Mouse (Mus musculus) intestine, embryonic 15.5 days (tissue): ENCODE data around the gene Gps1. TPM values are rescaled to one million over a fixed set of nuclear protein-coding genes. Genes with fewer than 3 reads are reported as not detected.
"Not testable (repeated sequence)": the region's sequence is repeated elsewhere in the genome, so short reads cannot be mapped to it uniquely, and the experiment has no call there.

Source experiments
- ATAC-seq: fragments of 200-750 bp; cut with Nextera tagmentation; 2 replicates; pipeline ENCODE4 v1.8.0; 2017; ENCODE audit warnings: moderate TSS enrichment, moderate library complexity
- H3K27ac ChIP-seq: fragments of 300-500 bp; sonication (generic); 2 replicates; pipeline ENCODE4 v1.5.1; 2015; ENCODE audit warnings: mild to moderate bottlenecking, inconsistent platforms
- H3K27me3 ChIP-seq: fragments of 300-500 bp; sonication (generic); replicated peaks from 2 replicates; pipeline ENCODE4 v1.6.1; 2015; ENCODE audit warnings: inconsistent platforms
- H3K36me3 ChIP-seq: fragments of 300-500 bp; sonication (generic); 2 replicates; pipeline ENCODE4 v1.6.1; 2015; ENCODE audit warnings: inconsistent platforms
- H3K4me1 ChIP-seq: fragments of 300-500 bp; sonication (generic); replicated peaks from 2 replicates; pipeline ENCODE4 v1.6.1; 2015; ENCODE audit warnings: inconsistent platforms
- H3K4me2 ChIP-seq: fragments of 300-500 bp; sonication (generic); replicated peaks from 2 replicates; pipeline ENCODE4 v1.6.1; 2015; ENCODE audit warnings: mild to moderate bottlenecking, inconsistent platforms
- H3K4me3 ChIP-seq: fragments of 300-500 bp; sonication (generic); replicated peaks from 2 replicates; pipeline ENCODE4 v1.5.1; 2015; ENCODE audit warnings: inconsistent platforms
- H3K9ac ChIP-seq: fragments of 300-500 bp; sonication (generic); 2 replicates; pipeline ENCODE4 v1.6.1; 2015; ENCODE audit warnings: inconsistent platforms
- H3K9me3 ChIP-seq: fragments of 300-500 bp; sonication (generic); 2 replicates; pipeline ENCODE4 v1.6.1; 2016; ENCODE audit warnings: inconsistent platforms
- WGBS: fragments of 180-500 bp; shearing (Covaris S2); methylation state at CpG from one replicate; pipeline ENCODE4 v1.1.7; 2015; 5-methylcytosine and 5-hydroxymethylcytosine counted together
- polyA plus RNA-seq: library from polyadenylated mRNA; unstranded; fragments of >200 nt; fragmentation: Nextera tagmentation; extraction: Ambion mirVana; gene quantifications from 2 replicates; pipeline ENCODE4 v1.2.1, GENCODE M21; 2015

The Gps1 gene
- polyA plus RNA-seq, 1 experiment from 2014 or later, result 170 TPM

- H3K9ac ChIP-seq, result peak overlapping the region; percentile 64
- WGBS, result 41% methylated on average over 4 of the region's 4 CpGs
- no peaks in the 10 kb centered on the region for H3K9me3 ChIP-seq
- peak overlapping the region; percentile 95 for H3K27ac ChIP-seq
- peaks cover 13% of the 10 kb centered on the region for H3K36me3 ChIP-seq
- no peaks in the 10 kb centered on the region for H3K27me3 ChIP-seq
- peak overlapping the region; percentile 92 for H3K4me3 ChIP-seq
- no peak for ATAC-seq
- peaks cover 35% of the 10 kb centered on the region for H3K4me1 ChIP-seq
- peak overlapping the region; percentile 83 for H3K4me2 ChIP-seq
These were observed 41.3 kb downstream of the Gps1 start for GRCm38 (mm10) chr11:120825289-120825863.

- H3K4me2 ChIP-seq, result no peak overlapping the region
- H3K4me1 ChIP-seq, result peaks cover 29% of the 10 kb centered on the region
- H3K4me3 ChIP-seq, result no peak overlapping the region
- H3K27ac ChIP-seq, result peak overlapping the region; percentile 95
- WGBS, result 87% methylated on average over 8 of the region's 8 CpGs
- 0 out of 2 replicates have a peak, but pooled peaks cover 5% of the 10 kb centered on the region for H3K36me3 ChIP-seq
- H3K9ac ChIP-seq, result no peak overlapping the region
- no peak for ATAC-seq
- no peaks in the 10 kb centered on the region for H3K9me3 ChIP-seq
- no peaks in the 10 kb centered on the region for H3K27me3 ChIP-seq
These were observed 42.2 kb downstream of the Gps1 start for GRCm38 (mm10) chr11:120826016-120826953.

- H3K27me3 ChIP-seq, result no peaks in the 10 kb centered on the region
- no peak overlapping the region for H3K27ac ChIP-seq
- ATAC-seq, result no peak
- no peaks in the 10 kb centered on the region for H3K36me3 ChIP-seq
- H3K4me2 ChIP-seq, result no peak overlapping the region
- H3K9ac ChIP-seq, result no peak overlapping the region
- H3K4me3 ChIP-seq, result no peak overlapping the region
- H3K9me3 ChIP-seq, result no peaks in the 10 kb centered on the region
- 79% methylated on average over 4 of the region's 4 CpGs for WGBS
- peaks cover 13% of the 10 kb centered on the region for H3K4me1 ChIP-seq
These were observed 44.3 kb downstream of the Gps1 start for GRCm38 (mm10) chr11:120828416-120828815.

- Histone ChIP-seq H3K27me3 (no peaks in the 10 kb centered on the region), H3K9ac (no peak overlapping the region), H3K4me3 (no peak overlapping the region), H3K27ac (no peak overlapping the region), H3K36me3 (no peaks in the 10 kb centered on the region), H3K9me3 (no peaks in the 10 kb centered on the region), H3K4me1 (peaks cover 20% of the 10 kb centered on the region), H3K4me2 (no peak overlapping the region)
- 84% methylated on average over 10 of the region's 10 CpGs for WGBS
- ATAC-seq, result no peak
These were observed 45.9 kb downstream of the Gps1 start for GRCm38 (mm10) chr11:120829757-120830532.

- H3K4me3 ChIP-seq, result no peak overlapping the region
- H3K36me3 ChIP-seq, result no peaks in the 10 kb centered on the region
- no peaks in the 10 kb centered on the region for H3K27me3 ChIP-seq
- peaks cover 12% of the 10 kb centered on the region for H3K4me1 ChIP-seq
- ATAC-seq, result no peak
- H3K9ac ChIP-seq, result no peak overlapping the region
- no peaks in the 10 kb centered on the region for H3K9me3 ChIP-seq
- H3K27ac ChIP-seq, result no peak overlapping the region
- WGBS, result 78% methylated on average over 12 of the region's 12 CpGs
- H3K4me2 ChIP-seq, result no peak overlapping the region
These were observed 46.6 kb downstream of the Gps1 start for GRCm38 (mm10) chr11:120830686-120831085.

- no peak overlapping the region for H3K4me3 ChIP-seq
- no peak for ATAC-seq
- WGBS, result 79% methylated on average over 3 of the region's 3 CpGs
These were observed 47.8 kb downstream of the Gps1 start for GRCm38 (mm10) chr11:120831659-120832440.

GRCm38 (mm10) chr11:120832962-120833361, 48.9 kb downstream of the Gps1 start:
- H3K9ac ChIP-seq, H3K4me3 ChIP-seq, H3K27me3 ChIP-seq, H3K4me1 ChIP-seq, H3K4me2 ChIP-seq, ATAC-seq, H3K36me3 ChIP-seq, H3K9me3 ChIP-seq: not testable (repeated sequence)
- WGBS, result 87% methylated on average over 5 of the region's 5 CpGs
- H3K27ac ChIP-seq, result peak overlapping the region; percentile 66; the same call in 1 of the 2 replicates

More at GRCm38 (mm10) chr11:120831659-120832440, 47.8 kb downstream of the Gps1 start:
- Histone ChIP-seq H3K4me2 (no peak overlapping the region), H3K36me3 (no peaks in the 10 kb centered on the region), H3K27ac (no peak overlapping the region), H3K9ac (no peak overlapping the region), H3K4me1 (peaks cover 9% of the 10 kb centered on the region), H3K27me3 (no peaks in the 10 kb centered on the region), H3K9me3 (no peaks in the 10 kb centered on the region)

GRCm38 (mm10) chr11:120833555-120834280, 49.6 kb downstream of the Gps1 start:
- Histone ChIP-seq H3K4me2 (no peak overlapping the region), H3K9me3 (no peaks in the 10 kb centered on the region), H3K9ac (no peak overlapping the region), H3K27me3 (no peaks in the 10 kb centered on the region), H3K27ac (peak overlapping the region; percentile 66), H3K36me3 (no peaks in the 10 kb centered on the region), H3K4me3 (no peak overlapping the region), H3K4me1 (peaks cover 9% of the 10 kb centered on the region)
- ATAC-seq, result peak; percentile 82
- 38% methylated on average over 8 of the region's 8 CpGs for WGBS

Other genes with a start within 250 kb of the Gps1 start
- gene Mcrip1, start 234.5 kb upstream of the Gps1 start, polyA plus RNA-seq, result 135 and 142 TPM in 2 replicates
- gene Ppp1r27, start 233.1 kb upstream of the Gps1 start, polyA plus RNA-seq, result not detected in 2 replicates
- gene P4hb, start 211.0 kb upstream of the Gps1 start, polyA plus RNA-seq, result 992 and 1,107 TPM in 2 replicates
- gene Arhgdia, start 202.6 kb upstream of the Gps1 start, polyA plus RNA-seq, result 559 and 611 TPM in 2 replicates
- 406 and 459 TPM in 2 replicates for gene Alyref, start 185.9 kb upstream of the Gps1 start, polyA plus RNA-seq
- 178 and 194 TPM in 2 replicates for gene Anapc11, start 185.9 kb upstream of the Gps1 start, polyA plus RNA-seq
- gene Npb, start 175.8 kb upstream of the Gps1 start, polyA plus RNA-seq, result 2.7 and 3.6 TPM in 2 replicates
- 250 and 306 TPM in 2 replicates for gene Pcyt2, start 166.3 kb upstream of the Gps1 start, polyA plus RNA-seq
- gene Sirt7, start 159.0 kb upstream of the Gps1 start, polyA plus RNA-seq, result 40.1 and 42.2 TPM in 2 replicates
- gene Mafg, start 150.7 kb upstream of the Gps1 start, polyA plus RNA-seq, result 26.9 and 28.5 TPM in 2 replicates
- gene Pycr1, start 140.5 kb upstream of the Gps1 start, polyA plus RNA-seq, result 26.4 TPM in 2 replicates
- not detected in 2 replicates for gene Myadml2, start 136.1 kb upstream of the Gps1 start, polyA plus RNA-seq
- 1.6 and 3.0 TPM in 2 replicates for gene Notum, start 123.1 kb upstream of the Gps1 start, polyA plus RNA-seq
- 96.0 and 103 TPM in 2 replicates for gene Aspscr1, start 111.3 kb upstream of the Gps1 start, polyA plus RNA-seq
- gene Cenpx, start 70.5 kb upstream of the Gps1 start, polyA plus RNA-seq, result 163 and 170 TPM in 2 replicates
- 42.0 and 45.4 TPM in 2 replicates for gene Lrrc45, start 70.3 kb upstream of the Gps1 start, polyA plus RNA-seq
- 34.2 and 35.8 TPM in 2 replicates for gene Rac3, start 62.8 kb upstream of the Gps1 start, polyA plus RNA-seq
- 31.3 and 41.7 TPM in 2 replicates for gene Dcxr, start 57.0 kb upstream of the Gps1 start, polyA plus RNA-seq
- gene Cbr2, start 52.2 kb upstream of the Gps1 start, polyA plus RNA-seq, result 0.79 and 2.4 TPM in 2 replicates
- gene Hmga1b, start 21.5 kb upstream of the Gps1 start, polyA plus RNA-seq, result 6.8 and 10.3 TPM in 2 replicates
- gene Rfng, start 65 bp upstream of the Gps1 start, polyA plus RNA-seq, result 33.1 and 36.5 TPM in 2 replicates
- 76.5 and 82.1 TPM in 2 replicates for gene Dus1l, start 12.1 kb downstream of the Gps1 start, polyA plus RNA-seq
- gene Fasn, start 40.3 kb downstream of the Gps1 start, polyA plus RNA-seq, result 48.8 and 54.3 TPM in 2 replicates
- 4.2 and 5.1 TPM in 2 replicates for gene Ccdc57, start 148.6 kb downstream of the Gps1 start, polyA plus RNA-seq
- 84.8 and 96.2 TPM in 2 replicates for gene Slc16a3, start 164.2 kb downstream of the Gps1 start, polyA plus RNA-seq
- 106 TPM in 2 replicates for gene Csnk1d, start 207.1 kb downstream of the Gps1 start, polyA plus RNA-seq